Mouse (Mus musculus) E14TG2a.4 (cell line): ENCODE data around the gene Mcmbp.

Source experiments
- CTCF ChIP-seq: conservative IDR thresholded peaks from 2 replicates; pipeline ENCODE4 v1.5.1; 2014; ENCODE audit warnings: low read length
- NANOG ChIP-seq: IDR thresholded peaks from 2 replicates; pipeline ENCODE4 v1.6.1; 2014; ENCODE audit warnings: borderline replicate concordance, low read length, mixed read lengths
- POU5F1 ChIP-seq: IDR thresholded peaks from 2 replicates; pipeline ENCODE4 v1.6.1; 2014; ENCODE audit warnings: low read length, borderline replicate concordance

DNA sequence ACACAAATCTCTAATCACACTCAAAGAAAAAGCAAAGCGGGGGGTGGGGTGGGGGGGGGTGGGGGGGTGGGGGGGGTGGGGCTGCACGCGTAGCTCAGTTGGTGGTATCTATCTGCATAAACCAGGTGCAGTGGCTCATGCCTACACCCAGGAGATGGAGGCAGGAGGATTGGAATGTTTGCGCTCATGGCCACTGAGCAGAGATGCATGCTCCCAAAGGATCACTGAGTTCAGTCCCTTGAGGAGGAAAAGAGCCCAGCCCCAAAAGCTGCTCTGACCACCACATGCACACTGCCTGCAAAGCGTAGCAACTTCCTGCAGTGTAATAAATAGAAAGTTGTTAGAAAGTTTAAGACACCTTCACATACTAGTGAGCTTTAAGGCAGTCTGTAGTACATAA is 12.6 kb downstream of the Mcmbp start:
- TF ChIP-seq CTCF (no peak), POU5F1 (no peak), NANOG (no peak)
